Mouse (Mus musculus): Measurements from ENCODE around the gene Erg.

The Erg gene

GRCm38 (mm10) chr16:95584751-95585528 is 1.5 kb downstream of the Erg start:
- no peak for DNase-seq

DNA sequence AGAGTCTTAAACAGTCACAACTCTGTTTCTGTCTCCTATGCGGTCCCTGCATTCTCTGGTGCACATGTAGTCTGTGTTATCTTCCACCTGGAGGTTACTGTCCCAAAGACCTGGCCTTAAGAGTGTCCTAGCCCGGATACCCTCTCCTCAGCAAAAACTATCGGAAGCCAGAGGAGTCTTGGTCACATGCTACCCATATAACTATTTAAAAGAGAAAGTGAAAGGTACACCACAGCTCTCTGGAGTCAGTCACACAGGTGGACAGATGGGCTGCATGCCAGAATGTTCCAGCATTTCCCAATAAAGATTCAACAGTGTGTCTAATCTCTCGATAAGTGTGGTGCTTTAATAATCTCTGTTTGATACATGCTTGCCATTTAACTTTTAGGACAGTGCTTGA is 7.1 kb downstream of the Erg start:
- DNase-seq: no peak

- no peak for DNase-seq
These were observed 13.2 kb downstream of the Erg start for GRCm38 (mm10) chr16:95573163-95573562.

DNA sequence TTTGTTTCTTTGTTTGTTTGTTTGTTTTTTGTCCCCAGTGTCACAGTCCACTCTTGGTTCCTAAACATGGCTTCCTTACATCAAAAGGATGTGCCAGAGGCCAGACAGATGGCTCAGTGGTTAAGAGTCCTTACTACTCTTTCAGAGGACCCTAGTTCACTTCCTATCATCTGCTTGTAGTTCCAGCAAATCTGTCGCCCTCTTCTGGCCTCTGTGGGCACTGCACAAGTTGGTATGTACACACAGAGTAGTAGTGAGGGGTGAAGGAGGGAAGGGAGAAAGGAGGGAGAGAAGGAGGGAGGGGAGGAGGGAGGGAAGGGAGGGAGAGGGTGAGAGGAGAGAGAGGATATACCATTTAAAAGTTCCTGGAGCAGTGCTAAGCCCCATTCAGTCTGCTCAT is 15.8 kb downstream of the Erg start:
- peak in 1 of 2 experiments; percentile 24 for DNase-seq

DNA sequence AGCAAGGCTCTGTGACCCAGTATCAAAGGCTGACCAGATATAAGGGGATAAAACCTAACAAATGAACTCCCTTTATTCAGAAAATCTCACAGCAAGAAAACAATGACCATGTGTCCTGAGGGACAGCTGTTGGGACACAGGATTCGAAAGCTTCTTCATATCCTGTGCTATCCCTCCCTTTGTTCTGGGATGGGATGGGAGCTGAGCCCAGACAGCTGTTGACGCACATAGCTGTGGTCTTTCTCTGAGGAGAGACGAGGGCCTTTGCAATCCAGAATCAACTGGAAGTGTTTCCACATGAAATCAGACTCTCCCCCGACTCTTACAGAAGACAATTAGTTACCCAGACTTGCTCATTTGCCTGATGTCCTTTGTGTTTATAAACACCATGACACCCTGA is 29.6 kb downstream of the Erg start:
- no peak for DNase-seq

GRCm38 (mm10) chr16:95553136-95553535 is 33.3 kb downstream of the Erg start:
- no peak for DNase-seq

DNA sequence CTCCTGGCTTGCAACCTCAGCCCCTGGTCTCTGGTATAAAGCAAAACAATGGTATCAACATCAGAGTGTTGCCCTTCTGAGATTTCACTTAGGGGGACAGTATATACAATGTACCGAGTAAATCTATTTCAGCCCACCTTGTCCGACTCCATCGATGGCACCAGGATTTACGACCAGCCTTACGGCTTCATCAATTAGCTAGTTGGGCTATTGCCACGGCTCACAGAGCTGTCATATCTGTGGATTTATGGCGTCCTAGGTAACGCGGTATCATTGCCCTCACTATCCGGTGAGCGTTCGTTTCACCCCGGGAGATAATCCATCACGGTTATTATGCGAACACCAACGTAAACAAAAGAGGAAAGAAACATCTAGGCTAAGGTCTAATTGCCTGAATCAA is 33.9 kb downstream of the Erg start:
- DNase-seq: no peak

- no peak for DNase-seq
These were observed 35.9 kb downstream of the Erg start for GRCm38 (mm10) chr16:95550496-95550895.

DNA sequence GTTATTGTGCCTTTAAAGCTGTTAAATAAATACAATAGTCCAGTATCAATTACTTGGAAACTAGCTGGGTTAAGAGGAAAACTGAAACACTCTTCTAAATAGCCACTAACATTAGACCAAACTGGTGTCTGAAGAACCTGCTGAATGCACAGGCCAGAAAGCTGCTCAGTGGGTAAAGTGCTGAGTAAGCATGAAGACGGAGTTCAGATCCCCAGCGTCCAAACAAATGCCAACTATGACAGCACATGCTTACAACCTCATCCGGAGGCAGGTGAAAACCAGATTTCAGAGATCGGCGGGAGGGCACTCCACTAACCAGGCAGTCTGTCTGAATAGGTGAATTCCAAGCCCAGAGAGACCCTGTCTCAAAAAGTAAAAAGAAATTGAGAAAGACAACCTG is 41.6 kb downstream of the Erg start:
- no peak for DNase-seq

DNA sequence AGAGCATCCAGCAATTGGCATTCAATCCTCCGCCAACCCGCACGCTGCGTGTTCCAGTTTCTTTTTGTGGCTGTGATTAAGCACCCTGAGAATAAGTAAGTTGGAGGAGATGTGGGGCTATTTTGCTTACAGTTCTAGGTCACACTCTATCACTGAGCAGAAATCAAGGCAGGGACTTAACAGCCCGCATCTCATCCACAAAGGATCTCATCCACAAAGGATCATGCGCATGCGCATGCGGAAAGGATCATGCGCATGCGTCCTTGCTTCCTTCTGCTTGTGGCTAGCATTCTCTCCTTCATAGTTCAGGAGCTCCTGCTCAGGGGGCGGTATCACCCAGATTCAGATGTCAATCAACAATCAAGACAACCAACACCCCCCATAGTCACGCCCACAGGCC is 42.9 kb downstream of the Erg start:
- DNase-seq: no peak

- no peak for DNase-seq
These were observed 51.2 kb downstream of the Erg start for GRCm38 (mm10) chr16:95535151-95535550.

DNA sequence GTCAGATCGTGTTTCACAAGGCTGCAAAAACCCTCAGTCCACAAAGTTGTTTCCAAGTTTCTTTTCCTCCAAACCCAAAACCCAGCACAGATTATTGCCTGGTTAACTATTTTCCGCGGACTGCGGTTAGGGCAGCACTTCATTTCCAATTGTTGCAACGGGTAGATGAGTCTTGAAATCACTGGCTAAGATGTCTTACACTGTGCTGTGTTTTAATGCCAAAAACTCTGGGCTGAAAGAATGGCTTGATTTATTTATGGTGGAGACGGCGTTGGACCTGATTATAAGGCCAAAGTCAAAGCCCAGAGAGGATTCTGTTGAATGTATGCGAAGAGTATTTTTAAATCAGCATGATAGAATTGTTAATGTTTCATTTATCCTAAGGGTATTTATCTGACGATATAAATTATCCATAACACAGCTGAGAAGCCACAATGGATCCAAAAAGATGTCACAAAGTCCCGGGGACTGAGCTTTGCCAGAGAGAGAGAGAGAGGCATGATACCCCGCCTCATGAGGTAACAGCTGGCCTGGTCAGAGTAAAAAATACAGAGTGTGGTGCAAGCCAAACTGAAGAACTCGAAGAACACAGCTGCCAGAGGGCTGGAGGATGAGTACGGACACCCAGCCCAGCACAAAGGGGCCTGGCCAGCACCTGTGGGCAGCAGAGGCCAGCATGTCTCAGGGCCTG is 53.9 kb downstream of the Erg start:
- DNase-seq: no peak

GRCm38 (mm10) chr16:95527561-95527960 is 58.8 kb downstream of the Erg start:
- no peak for DNase-seq

- DNase-seq: no peak
These were observed 66.9 kb downstream of the Erg start for GRCm38 (mm10) chr16:95519520-95519919.

GRCm38 (mm10) chr16:95506051-95506450 is 80.3 kb downstream of the Erg start:
- DNase-seq: no peak

DNA sequence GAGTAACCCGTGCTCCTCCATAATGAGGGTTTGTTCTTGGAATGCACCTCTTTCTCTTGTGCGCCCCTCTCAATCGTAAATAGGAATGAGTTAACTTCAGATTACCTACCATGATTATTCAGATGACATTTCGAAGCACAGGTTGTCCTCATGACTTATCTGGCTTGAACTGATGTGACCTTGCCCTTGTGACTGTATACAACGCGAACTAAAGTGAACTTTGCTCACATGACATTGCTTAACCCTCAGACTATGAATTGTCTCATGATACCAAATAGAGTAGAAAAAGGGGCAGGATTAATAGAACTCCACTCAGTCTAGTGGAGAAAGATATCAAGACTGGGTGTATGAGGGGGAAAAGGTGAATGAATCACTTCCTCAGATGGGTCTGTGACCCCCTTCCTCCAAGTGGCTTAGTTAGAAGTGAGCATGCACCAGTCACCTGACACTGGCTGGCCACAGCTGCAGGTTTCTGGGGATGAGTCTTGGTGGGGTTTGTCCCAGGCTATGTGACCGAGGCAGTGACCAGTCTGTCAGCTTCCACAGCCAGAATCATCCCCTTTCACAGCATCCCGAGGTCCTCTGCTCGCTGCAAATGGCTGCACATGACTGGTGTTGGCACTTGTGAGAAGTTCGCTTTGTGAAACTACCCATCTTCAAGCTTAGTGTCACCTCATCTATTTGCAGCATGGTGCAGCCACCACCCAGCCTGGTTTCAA is 89.7 kb downstream of the Erg start:
- DNase-seq: no peak

DNA sequence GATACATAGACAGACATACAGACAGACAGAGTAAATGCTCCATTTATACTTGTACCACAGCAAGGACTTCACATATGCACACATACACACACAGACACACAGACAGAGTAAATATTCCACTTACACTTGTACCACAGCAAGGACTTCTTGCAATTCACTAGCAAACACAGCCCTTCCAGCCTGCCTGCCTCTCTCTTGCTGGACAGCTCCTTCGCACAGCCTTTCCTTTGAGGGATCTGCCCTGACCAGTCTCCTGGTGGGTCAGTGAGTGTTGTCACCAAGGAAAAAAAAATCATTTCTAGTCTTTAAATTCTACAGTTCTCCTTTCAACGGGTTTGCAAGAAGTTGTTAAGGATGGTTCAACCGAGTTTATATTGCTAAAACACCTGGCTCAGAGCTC is 92.3 kb downstream of the Erg start:
- DNase-seq: no peak

DNA sequence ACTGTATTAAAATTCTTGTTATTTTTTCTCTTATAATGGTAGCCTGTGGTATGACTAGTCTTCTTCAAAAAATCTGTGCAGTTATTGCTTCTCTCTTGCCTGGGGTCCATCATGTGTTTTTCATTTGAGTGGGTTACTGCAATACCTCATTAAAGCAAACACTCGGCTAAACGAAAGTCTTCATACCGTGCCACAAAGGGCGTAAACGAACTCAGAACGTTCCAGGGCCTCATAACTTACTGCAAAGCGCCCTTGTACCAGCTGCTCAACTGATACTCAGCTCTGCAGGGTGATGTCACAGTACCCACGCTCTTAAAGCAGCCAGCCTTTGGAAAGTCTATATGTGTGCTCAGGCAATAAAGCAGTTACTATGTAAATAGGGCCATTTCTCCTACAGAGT is 93.1 kb downstream of the Erg start:
- DNase-seq: no peak

GRCm38 (mm10) chr16:95492146-95492545 is 94.2 kb downstream of the Erg start:
- DNase-seq: no peak

GRCm38 (mm10) chr16:95490386-95490785 is 96.0 kb downstream of the Erg start:
- DNase-seq: no peak

- no peak for DNase-seq
These were observed 98.6 kb downstream of the Erg start for GRCm38 (mm10) chr16:95487606-95488351.

GRCm38 (mm10) chr16:95481176-95481575 is 105.2 kb downstream of the Erg start:
- DNase-seq: no peak

GRCm38 (mm10) chr16:95478558-95478957 is 107.8 kb downstream of the Erg start:
- DNase-seq: no peak
